Mouse (Mus musculus): Measurements from ENCODE around the gene Fam151b. TPM values are rescaled to one million over a fixed set of nuclear protein-coding genes. Genes with fewer than 3 reads are reported as not detected.

The Fam151b gene
- polyA plus RNA-seq, 1 experiment = 0.57 TPM

DNA sequence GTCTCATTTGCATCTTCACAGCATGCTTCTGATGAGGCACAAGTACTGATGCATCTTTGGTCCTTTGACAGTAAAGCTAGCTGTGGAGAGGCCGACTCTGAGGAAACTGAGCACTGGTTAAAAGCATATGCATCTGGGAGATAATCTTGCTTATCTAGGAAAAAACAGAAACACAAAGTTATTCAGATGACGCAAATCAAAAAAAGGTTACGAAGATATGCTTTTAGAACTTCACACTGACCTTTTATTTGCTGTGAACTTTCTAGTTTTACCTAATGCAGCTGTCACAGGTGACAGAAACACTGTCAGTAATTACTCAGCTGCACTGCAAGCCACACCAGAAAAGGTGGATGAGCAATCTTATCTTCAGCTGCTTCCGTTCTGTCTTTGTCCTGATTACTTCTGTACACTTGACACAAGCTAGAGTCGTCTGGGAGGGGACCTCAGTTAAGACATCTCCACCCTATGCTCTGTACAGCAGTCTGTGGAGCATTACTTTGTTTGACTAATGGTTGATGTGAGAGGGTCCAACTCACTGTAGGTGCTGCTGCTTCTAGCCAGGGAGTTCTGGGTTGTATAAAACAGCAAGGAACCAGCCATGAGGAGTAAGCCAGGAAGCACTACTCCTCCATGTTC, 39.5 kb upstream of the Fam151b start:
- no peak overlapping the region for H3K4me3 ChIP-seq (ENCODE audit: insufficient read depth, poor library complexity, severe bottlenecking)
- H3ac ChIP-seq (ENCODE audit: control insufficient read depth, insufficient read length, low read depth) = no peak overlapping the region
- H3K79me3 ChIP-seq (ENCODE audit: low read depth) = peaks cover 5% of the 10 kb centered on the region
- no peak for TF ChIP-seq CTCF (IDR thresholded peaks at IDR 0.05; ENCODE audit: control insufficient read depth, insufficient read depth, insufficient read length)
- no peak for TF ChIP-seq MYOG (IDR thresholded peaks at IDR 0.05; ENCODE audit: control insufficient read depth, extremely low read depth, insufficient read length)
- TF ChIP-seq CEBPB (IDR thresholded peaks at IDR 0.05; ENCODE audit: low read depth) = no peak
- TF ChIP-seq USF1 (IDR thresholded peaks at IDR 0.05; ENCODE audit: low read depth) = no peak
- no peak for TF ChIP-seq MAX (IDR thresholded peaks at IDR 0.05)
- TF ChIP-seq FOSL1 (IDR thresholded peaks at IDR 0.05; ENCODE audit: insufficient read depth, low read length, poor library complexity, severe bottlenecking) = no peak
- H3K27me3 ChIP-seq (ENCODE audit: control insufficient read depth, insufficient read depth, insufficient read length) = no peaks in the 10 kb centered on the region
- H3K79me2 ChIP-seq (ENCODE audit: control insufficient read depth, insufficient read depth) = peaks cover 23% of the 10 kb centered on the region
- peaks cover 26% of the 10 kb centered on the region for H3K36me3 ChIP-seq (ENCODE audit: control insufficient read depth, insufficient read depth)

DNA sequence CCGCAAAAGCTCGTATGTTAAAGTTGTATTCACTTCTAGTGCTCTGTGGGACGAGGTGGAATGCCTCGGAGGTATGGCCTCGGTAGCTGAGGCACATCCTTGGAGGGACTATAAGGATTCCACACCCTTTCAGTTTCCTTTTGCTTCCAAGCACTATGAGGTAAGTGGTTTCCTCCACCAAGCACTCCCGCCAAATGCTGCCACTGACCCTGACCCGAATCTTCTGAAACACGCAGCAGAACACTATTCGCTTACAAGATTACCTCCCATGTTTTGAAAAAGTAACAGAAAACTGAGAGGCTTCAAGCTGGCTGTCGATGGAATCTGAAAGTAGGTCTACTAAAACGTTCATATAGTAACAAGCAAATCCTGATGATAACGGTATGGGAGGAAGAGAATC, 21.1 kb upstream of the Fam151b start:
- Histone ChIP-seq H3K4me3 (ENCODE audit: insufficient read depth, poor library complexity, severe bottlenecking) (no peak overlapping the region), H3K79me3 (ENCODE audit: low read depth) (no peaks in the 10 kb centered on the region), H3K79me2 (ENCODE audit: control insufficient read depth, insufficient read depth) (no peaks in the 10 kb centered on the region), H3K36me3 (ENCODE audit: control insufficient read depth, insufficient read depth) (peaks cover 31% of the 10 kb centered on the region), H3K27me3 (ENCODE audit: control insufficient read depth, insufficient read depth, insufficient read length) (no peaks in the 10 kb centered on the region), H3ac (ENCODE audit: control insufficient read depth, insufficient read length, low read depth) (no peak overlapping the region)
- no peak for TF ChIP-seq MYOD1 (IDR thresholded peaks at IDR 0.05; ENCODE audit: control insufficient read depth, insufficient read length, low read depth)
- no peak for TF ChIP-seq MAX (IDR thresholded peaks at IDR 0.05)
- no peak for TF ChIP-seq CEBPB (IDR thresholded peaks at IDR 0.05; ENCODE audit: low read depth)
- TF ChIP-seq USF1 (IDR thresholded peaks at IDR 0.05; ENCODE audit: low read depth) = no peak
- TF ChIP-seq FOSL1 (IDR thresholded peaks at IDR 0.05; ENCODE audit: insufficient read depth, low read length, poor library complexity, severe bottlenecking) = no peak
- no peak for TF ChIP-seq CTCF (IDR thresholded peaks at IDR 0.05; ENCODE audit: control insufficient read depth, insufficient read depth, insufficient read length)

DNA sequence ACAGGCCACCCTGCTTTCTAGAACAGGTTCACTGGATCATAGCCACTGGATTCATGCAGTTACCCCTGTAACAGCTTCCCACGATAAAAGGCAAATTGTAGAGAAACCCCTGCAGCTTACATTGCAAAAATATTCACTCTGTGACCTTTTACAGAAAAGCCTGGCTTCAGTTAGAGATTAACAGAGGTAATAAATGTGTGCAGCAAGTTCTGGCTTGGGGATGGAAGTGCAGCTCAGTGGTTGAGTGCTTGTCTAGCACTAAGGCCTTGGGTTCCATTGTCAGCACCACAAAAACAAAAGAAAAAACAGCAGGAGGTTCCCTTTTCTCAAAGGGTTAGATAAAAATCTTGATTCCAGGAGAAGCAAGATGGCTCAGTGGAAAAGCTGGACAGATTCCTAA, 8.1 kb upstream of the Fam151b start:
- H3K4me3 ChIP-seq (ENCODE audit: insufficient read depth, poor library complexity, severe bottlenecking) = no peak overlapping the region
- TF ChIP-seq FOSL1 (IDR thresholded peaks at IDR 0.05; ENCODE audit: insufficient read depth, low read length, poor library complexity, severe bottlenecking) = no peak
- no peak for TF ChIP-seq MAX (IDR thresholded peaks at IDR 0.05)
- TF ChIP-seq CEBPB (IDR thresholded peaks at IDR 0.05; ENCODE audit: low read depth) = no peak
- no peak for TF ChIP-seq MYOD1 (IDR thresholded peaks at IDR 0.05; ENCODE audit: control insufficient read depth, insufficient read length, low read depth)
- no peak for TF ChIP-seq MYOG (IDR thresholded peaks at IDR 0.05; ENCODE audit: control insufficient read depth, extremely low read depth, insufficient read length)
- no peak for TF ChIP-seq CTCF (IDR thresholded peaks at IDR 0.05; ENCODE audit: control insufficient read depth, insufficient read depth, insufficient read length)
- TF ChIP-seq USF1 (IDR thresholded peaks at IDR 0.05; ENCODE audit: low read depth) = no peak

DNA sequence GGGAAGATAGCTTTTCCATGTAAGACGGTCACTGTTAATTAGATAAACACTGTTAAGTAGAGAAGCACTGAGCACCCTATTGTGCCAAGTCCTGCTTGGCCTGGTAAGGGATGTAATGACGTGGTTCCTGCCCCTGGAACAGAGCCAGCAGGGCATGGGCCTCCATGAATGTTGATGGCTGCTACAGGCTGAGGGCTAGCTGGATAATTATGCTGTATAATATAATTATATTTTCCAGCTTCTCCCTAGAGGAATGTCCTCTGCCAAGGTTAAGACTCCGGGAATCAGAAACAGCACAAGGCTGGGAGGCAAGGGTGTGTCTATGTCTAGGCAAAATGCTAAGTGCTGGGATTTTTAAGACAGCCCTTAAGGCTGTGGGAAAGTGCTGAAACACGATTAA, 7.0 kb upstream of the Fam151b start:
- TF ChIP-seq CTCF (IDR thresholded peaks at IDR 0.05; ENCODE audit: control insufficient read depth, insufficient read depth, insufficient read length) (no peak), MAX (IDR thresholded peaks at IDR 0.05) (no peak), CEBPB (IDR thresholded peaks at IDR 0.05; ENCODE audit: low read depth) (no peak), MYOG (IDR thresholded peaks at IDR 0.05; ENCODE audit: control insufficient read depth, extremely low read depth, insufficient read length) (no peak), MYOD1 (IDR thresholded peaks at IDR 0.05; ENCODE audit: control insufficient read depth, insufficient read length, low read depth) (no peak), USF1 (IDR thresholded peaks at IDR 0.05; ENCODE audit: low read depth) (no peak), FOSL1 (IDR thresholded peaks at IDR 0.05; ENCODE audit: insufficient read depth, low read length, poor library complexity, severe bottlenecking) (no peak)
- no peaks in the 10 kb centered on the region for H3K79me2 ChIP-seq (ENCODE audit: control insufficient read depth, insufficient read depth)
- H3K36me3 ChIP-seq (ENCODE audit: control insufficient read depth, insufficient read depth) = peaks cover 18% of the 10 kb centered on the region
- no peak overlapping the region for H3K4me3 ChIP-seq (ENCODE audit: insufficient read depth, poor library complexity, severe bottlenecking)
- no peaks in the 10 kb centered on the region for H3K79me3 ChIP-seq (ENCODE audit: low read depth)
- H3K27me3 ChIP-seq (ENCODE audit: control insufficient read depth, insufficient read depth, insufficient read length) = no peaks in the 10 kb centered on the region
- no peak overlapping the region for H3ac ChIP-seq (ENCODE audit: control insufficient read depth, insufficient read length, low read depth)

More for the DNA sequence above, 8.1 kb upstream of the Fam151b start:
- Histone ChIP-seq H3K79me3 (ENCODE audit: low read depth) (no peaks in the 10 kb centered on the region), H3K79me2 (ENCODE audit: control insufficient read depth, insufficient read depth) (no peaks in the 10 kb centered on the region), H3K27me3 (ENCODE audit: control insufficient read depth, insufficient read depth, insufficient read length) (no peaks in the 10 kb centered on the region), H3K36me3 (ENCODE audit: control insufficient read depth, insufficient read depth) (peaks cover 15% of the 10 kb centered on the region), H3ac (ENCODE audit: control insufficient read depth, insufficient read length, low read depth) (no peak overlapping the region)

DNA sequence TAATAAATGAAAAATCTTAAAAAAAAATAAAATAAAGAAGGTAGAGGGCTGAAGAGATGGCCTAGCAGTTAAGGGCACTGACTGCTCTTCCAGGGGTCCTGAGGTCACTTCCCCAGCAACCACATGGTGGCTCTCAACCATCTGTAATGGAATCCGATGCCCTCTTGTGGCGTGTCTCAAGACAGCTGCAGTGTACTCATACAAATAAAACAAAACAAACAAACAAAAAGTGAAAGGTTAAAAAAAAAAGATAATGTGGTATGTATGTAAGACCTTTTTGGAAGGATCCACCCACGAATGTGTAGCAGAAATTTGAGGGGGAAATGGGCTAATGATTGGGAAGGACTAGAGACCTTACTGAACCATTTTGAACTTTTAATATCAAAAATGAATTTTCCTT, 467 bp downstream of the Fam151b start:
- TF ChIP-seq USF1 (IDR thresholded peaks at IDR 0.05; ENCODE audit: low read depth) (no peak), MAX (IDR thresholded peaks at IDR 0.05) (no peak), MYOG (IDR thresholded peaks at IDR 0.05; ENCODE audit: control insufficient read depth, extremely low read depth, insufficient read length) (no peak), CTCF (IDR thresholded peaks at IDR 0.05; ENCODE audit: control insufficient read depth, insufficient read depth, insufficient read length) (no peak), CEBPB (IDR thresholded peaks at IDR 0.05; ENCODE audit: low read depth) (no peak), FOSL1 (IDR thresholded peaks at IDR 0.05; ENCODE audit: insufficient read depth, low read length, poor library complexity, severe bottlenecking) (no peak), MYOD1 (IDR thresholded peaks at IDR 0.05; ENCODE audit: control insufficient read depth, insufficient read length, low read depth) (no peak)
- H3K79me3 ChIP-seq (ENCODE audit: low read depth) = no peaks in the 10 kb centered on the region
- no peaks in the 10 kb centered on the region for H3K79me2 ChIP-seq (ENCODE audit: control insufficient read depth, insufficient read depth)
- no peaks in the 10 kb centered on the region for H3K27me3 ChIP-seq (ENCODE audit: control insufficient read depth, insufficient read depth, insufficient read length)
- H3K4me3 ChIP-seq (ENCODE audit: insufficient read depth, poor library complexity, severe bottlenecking) = no peak overlapping the region
- H3K36me3 ChIP-seq (ENCODE audit: control insufficient read depth, insufficient read depth) = peaks cover 15% of the 10 kb centered on the region
- no peak overlapping the region for H3ac ChIP-seq (ENCODE audit: control insufficient read depth, insufficient read length, low read depth)

GRCm38 (mm10) chr13:92470151-92470550, 13.7 kb downstream of the Fam151b start:
- no peak overlapping the region for H3K4me3 ChIP-seq (ENCODE audit: insufficient read depth, poor library complexity, severe bottlenecking)
- TF ChIP-seq USF1 (IDR thresholded peaks at IDR 0.05; ENCODE audit: low read depth) = no peak
- TF ChIP-seq CEBPB (IDR thresholded peaks at IDR 0.05; ENCODE audit: low read depth) = no peak
- TF ChIP-seq MYOD1 (IDR thresholded peaks at IDR 0.05; ENCODE audit: control insufficient read depth, insufficient read length, low read depth) = no peak
- no peak for TF ChIP-seq FOSL1 (IDR thresholded peaks at IDR 0.05; ENCODE audit: insufficient read depth, low read length, poor library complexity, severe bottlenecking)
- TF ChIP-seq MAX (IDR thresholded peaks at IDR 0.05) = no peak
- no peak for TF ChIP-seq CTCF (IDR thresholded peaks at IDR 0.05; ENCODE audit: control insufficient read depth, insufficient read depth, insufficient read length)
- no peak for TF ChIP-seq MYOG (IDR thresholded peaks at IDR 0.05; ENCODE audit: control insufficient read depth, extremely low read depth, insufficient read length)
- no peaks in the 10 kb centered on the region for H3K79me2 ChIP-seq (ENCODE audit: control insufficient read depth, insufficient read depth)
- no peaks in the 10 kb centered on the region for H3K79me3 ChIP-seq (ENCODE audit: low read depth)
- no peaks in the 10 kb centered on the region for H3K36me3 ChIP-seq (ENCODE audit: control insufficient read depth, insufficient read depth)
- no peak overlapping the region for H3ac ChIP-seq (ENCODE audit: control insufficient read depth, insufficient read length, low read depth)
- H3K27me3 ChIP-seq (ENCODE audit: control insufficient read depth, insufficient read depth, insufficient read length) = no peaks in the 10 kb centered on the region

Data from C2C12 (cell line).